Mouse (Mus musculus) right cerebral cortex, adult 18-20 months (tissue): ENCODE measurements around the gene Pus10.

Experiments used
- DNase-seq: peaks from one replicate; pipeline ENCODE4 v3.0.0; 2022; ENCODE audit warnings: mixed read lengths

Pus10 gene

GRCm38 (mm10) chr11:23698526-23698925 lies 33.1 kb downstream of the Pus10 start:
- no peak for DNase-seq

GRCm38 (mm10) chr11:23699414-23700095 lies 34.1 kb downstream of the Pus10 start:
- DNase-seq, result no peak

- DNase-seq, result no peak
These were observed 36.4 kb downstream of the Pus10 start for GRCm38 (mm10) chr11:23701831-23702230.

GRCm38 (mm10) chr11:23704604-23705294 lies 39.3 kb downstream of the Pus10 start:
- no peak for DNase-seq

GRCm38 (mm10) chr11:23712299-23712698 lies 46.8 kb downstream of the Pus10 start:
- DNase-seq, result no peak

- no peak for DNase-seq
These were observed 53.4 kb downstream of the Pus10 start for GRCm38 (mm10) chr11:23718856-23719255.

GRCm38 (mm10) chr11:23719825-23720224 lies 54.4 kb downstream of the Pus10 start:
- no peak for DNase-seq

- DNase-seq, result no peak
These were observed 56.9 kb downstream of the Pus10 start for GRCm38 (mm10) chr11:23722326-23722725.

- DNase-seq, result no peak
These were observed 60.4 kb downstream of the Pus10 start for GRCm38 (mm10) chr11:23725850-23726249.

- DNase-seq, result no peak
These were observed 61.0 kb downstream of the Pus10 start for GRCm38 (mm10) chr11:23726441-23726840.

- DNase-seq, result no peak
These were observed 62.7 kb downstream of the Pus10 start for GRCm38 (mm10) chr11:23728186-23728585.

GRCm38 (mm10) chr11:23730120-23730519 lies 64.6 kb downstream of the Pus10 start:
- no peak for DNase-seq

GRCm38 (mm10) chr11:23732840-23733239 lies 67.4 kb downstream of the Pus10 start:
- DNase-seq, result no peak

- no peak for DNase-seq
These were observed 69.3 kb downstream of the Pus10 start for GRCm38 (mm10) chr11:23734749-23735286.

- DNase-seq, result peak; percentile 25
These were observed 70.5 kb downstream of the Pus10 start for GRCm38 (mm10) chr11:23735820-23736470.

- DNase-seq, result no peak
These were observed 75.4 kb downstream of the Pus10 start for GRCm38 (mm10) chr11:23740895-23741294.

GRCm38 (mm10) chr11:23741386-23741785 lies 75.9 kb downstream of the Pus10 start:
- DNase-seq, result no peak

- DNase-seq, result no peak
These were observed 78.9 kb downstream of the Pus10 start for GRCm38 (mm10) chr11:23744352-23744751.

- no peak for DNase-seq
These were observed 80.6 kb downstream of the Pus10 start for GRCm38 (mm10) chr11:23746102-23746501.

GRCm38 (mm10) chr11:23753136-23753710 lies 87.7 kb downstream of the Pus10 start:
- no peak for DNase-seq

GRCm38 (mm10) chr11:23754329-23754728 lies 88.9 kb downstream of the Pus10 start:
- DNase-seq, result no peak

GRCm38 (mm10) chr11:23758218-23758617 lies 92.7 kb downstream of the Pus10 start:
- DNase-seq, result no peak

GRCm38 (mm10) chr11:23762635-23763034 lies 97.2 kb downstream of the Pus10 start:
- DNase-seq, result no peak
